Mouse (Mus musculus): ENCODE results near the gene Tmem141.

Gene Tmem141

GRCm38 (mm10) chr2:25607761-25608622 lies 13.8 kb downstream of the Tmem141 start, which contains the start of gene Rabl6:
Gene Rabl6, minus strand, starts transcription at chr2:25608521.
- in situ Hi-C loops (cut with MboI, MseI) = no loop called here

- in situ Hi-C loops (cut with MboI, MseI) = no loop called here
These were observed 19.3 kb downstream of the Tmem141 start for GRCm38 (mm10) chr2:25602526-25602925.

GRCm38 (mm10) chr2:25600037-25600436 lies 21.8 kb downstream of the Tmem141 start:
- in situ Hi-C loops (cut with MboI, MseI) = no loop called here

- in situ Hi-C loops (cut with MboI, MseI) = no loop called here
These were observed 23.1 kb downstream of the Tmem141 start for GRCm38 (mm10) chr2:25598749-25599148.

- in situ Hi-C loops (cut with MboI, MseI) = no loop called here
These were observed 24.9 kb downstream of the Tmem141 start for GRCm38 (mm10) chr2:25596765-25597510.

GRCm38 (mm10) chr2:25591863-25592262 lies 29.9 kb downstream of the Tmem141 start:
- in situ Hi-C loops (cut with MboI, MseI) = no loop called here

- in situ Hi-C loops (cut with MboI, MseI) = no loop called here
These were observed 33.4 kb downstream of the Tmem141 start for GRCm38 (mm10) chr2:25588227-25588907.

- in situ Hi-C loops (cut with MboI, MseI) = no loop called here
These were observed 34.5 kb downstream of the Tmem141 start for GRCm38 (mm10) chr2:25587290-25587689.

GRCm38 (mm10) chr2:25585601-25586000 lies 36.2 kb downstream of the Tmem141 start:
- in situ Hi-C loops (cut with MboI, MseI) = no loop called here

GRCm38 (mm10) chr2:25584856-25585255 lies 36.9 kb downstream of the Tmem141 start:
- in situ Hi-C loops (cut with MboI, MseI) = no loop called here

GRCm38 (mm10) chr2:25584152-25584551 lies 37.7 kb downstream of the Tmem141 start:
- in situ Hi-C loops (cut with MboI, MseI) = no loop called here

GRCm38 (mm10) chr2:25583571-25583970 lies 38.2 kb downstream of the Tmem141 start:
- in situ Hi-C loops (cut with MboI, MseI) = no loop called here

GRCm38 (mm10) chr2:25583120-25583481 lies 38.7 kb downstream of the Tmem141 start:
- in situ Hi-C loops (cut with MboI, MseI) = no loop called here

GRCm38 (mm10) chr2:25582466-25583119 lies 39.2 kb downstream of the Tmem141 start:
- in situ Hi-C loops (cut with MboI, MseI) = no loop called here

GRCm38 (mm10) chr2:25581901-25582301 lies 39.9 kb downstream of the Tmem141 start:
- in situ Hi-C loops (cut with MboI, MseI) = no loop called here

- in situ Hi-C loops (cut with MboI, MseI) = no loop called here
These were observed 40.4 kb downstream of the Tmem141 start, which contains the start of gene Ajm1 for GRCm38 (mm10) chr2:25581294-25581864. Gene Ajm1, minus strand, starts transcription at chr2:25581757.

- in situ Hi-C loops (cut with MboI, MseI) = no loop called here
These were observed 41.1 kb downstream of the Tmem141 start for GRCm38 (mm10) chr2:25580621-25581101.

- in situ Hi-C loops (cut with MboI, MseI) = no loop called here
These were observed 41.9 kb downstream of the Tmem141 start for GRCm38 (mm10) chr2:25579737-25580460.

- in situ Hi-C loops (cut with MboI, MseI) = no loop called here
These were observed 42.7 kb downstream of the Tmem141 start for GRCm38 (mm10) chr2:25578796-25579736.
